8 mouse cellular contexts compared by ENCODE assay signal in the genomic region with DNA sequence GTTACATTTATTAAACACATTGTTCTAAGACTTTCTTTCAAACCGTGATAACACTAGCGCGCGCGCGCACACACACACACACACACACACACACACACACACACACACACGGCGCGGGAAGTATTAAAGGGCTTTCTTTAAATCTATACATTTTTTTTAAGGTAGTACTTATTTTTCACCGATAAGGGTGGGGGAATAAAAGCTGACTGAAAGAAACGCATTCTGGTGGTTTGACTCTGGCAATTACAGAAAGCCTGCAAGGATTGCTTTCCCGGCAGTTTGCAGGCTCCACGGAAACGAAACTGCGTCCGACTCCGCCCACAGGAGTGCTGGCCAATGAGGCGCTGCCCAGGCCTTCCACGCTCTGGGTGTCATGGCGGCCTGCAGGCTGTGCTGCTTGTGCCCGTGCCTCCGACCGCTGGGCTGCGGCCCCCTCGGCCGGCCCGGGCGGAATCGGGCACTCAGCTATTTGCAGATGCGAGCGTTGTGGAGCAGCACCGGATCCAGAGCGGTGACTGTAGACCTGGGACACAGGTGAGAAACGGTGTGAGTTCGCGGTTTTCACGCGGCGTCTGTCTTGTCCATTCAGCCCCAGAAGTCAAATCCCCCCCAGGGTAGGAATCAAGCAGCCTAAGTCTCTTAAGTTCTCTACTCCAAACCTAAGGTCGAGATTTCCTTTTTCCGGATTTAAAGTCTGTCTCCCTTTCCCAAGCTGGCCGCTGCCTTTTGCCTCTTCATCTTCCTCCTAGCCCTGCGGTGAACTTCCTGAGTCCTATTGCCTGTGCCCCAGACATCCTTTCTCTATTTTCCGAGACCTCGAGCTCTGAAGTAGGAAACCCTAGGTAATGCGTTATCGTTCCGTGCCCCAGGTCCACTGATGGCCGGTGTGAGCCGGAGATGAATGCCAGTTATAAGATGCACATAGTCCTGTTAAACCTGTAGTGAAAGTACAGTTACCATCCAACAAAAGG. TPM values are rescaled to one million over a fixed set of nuclear protein-coding genes. Genes with fewer than 3 reads are reported as not detected.
DNase-seq lines count a peak whose midpoint lies in the region; ATAC-seq and TF ChIP-seq lines count a peak whose summit lies in the region.

A gene (plus strand): TSS at position 360 of the 971 bp plus-strand sequence.

- peak; percentile 100 for ATAC-seq in cerebellum, adult (ENCODE audit: insufficient number of reproducible peaks, low FRiP score, low TSS enrichment)
- ATAC-seq in forebrain, embryonic 13.5 days: peak; percentile 100
- ATAC-seq in liver, postnatal 0 days: peak; percentile 100
- ATAC-seq in neural tube, embryonic 14.5 days (ENCODE audit: low read depth): peak; percentile 100

- DNase-seq in heart, postnatal 10 days: peak; percentile 94 to 95
- DNase-seq in large intestine, adult 2 months (ENCODE audit: low read depth, low spot score): peak; percentile 88
- peak; percentile 94 for DNase-seq in liver, postnatal 0 days
- DNase-seq in testis, postnatal 10 days (ENCODE audit: low spot score): peak; percentile 94

- no peak within 1 kb of the TSS for H3K27ac ChIP-seq in ES-Bruce4 (ENCODE audit: insufficient read depth, low read length)
- no peak within 1 kb of the TSS for H3K27ac ChIP-seq in forebrain, embryonic 13.5 days
- H3K27ac ChIP-seq in liver, postnatal 0 days (ENCODE audit: low read depth): peak within 1 kb of the TSS; percentile 44
- peak within 1 kb of the TSS; percentile 67 for H3K27ac ChIP-seq in neural tube, embryonic 14.5 days (ENCODE audit: low read depth, low read length)

- 0 out of 2 replicates have a peak, but pooled peaks cover 3% of the 10 kb centered on the region for H3K9me3 ChIP-seq in ES-Bruce4 (replicated peaks; ENCODE audit: control insufficient read depth, insufficient read depth, low read length, poor library complexity, severe bottlenecking)
- no peaks in the 10 kb centered on the region for H3K9me3 ChIP-seq in forebrain, embryonic 13.5 days (replicated peaks)
- no peaks in the 10 kb centered on the region for H3K9me3 ChIP-seq in liver, postnatal 0 days (ENCODE audit: low read length)
- no peaks in the 10 kb centered on the region for H3K9me3 ChIP-seq in neural tube, embryonic 14.5 days (ENCODE audit: control insufficient read depth, low read length)

- H3K4me1 ChIP-seq in ES-Bruce4 (ENCODE audit: control insufficient read depth, insufficient read depth, low read length): no peaks in the 10 kb centered on the region
- H3K4me1 ChIP-seq in forebrain, embryonic 13.5 days: peaks cover 8% of the 10 kb centered on the region
- H3K4me1 ChIP-seq in liver, postnatal 0 days (ENCODE audit: insufficient read depth): peaks cover 4% of the 10 kb centered on the region; the same call in 1 of the 2 replicates
- H3K4me1 ChIP-seq in neural tube, embryonic 14.5 days (ENCODE audit: control insufficient read depth, insufficient read depth, low read length): peaks cover 4% of the 10 kb centered on the region

- TF ChIP-seq CTCF in ES-Bruce4 (IDR thresholded peaks at IDR 0.05; ENCODE audit: low read depth, low read length): no peak
- TF ChIP-seq CTCF in liver, postnatal 0 days (IDR thresholded peaks at IDR 0.05; ENCODE audit: low read depth): 0 out of 2 replicates have a peak, but pooled peaks have one; percentile 8

- H3K36me3 ChIP-seq in ES-Bruce4 (ENCODE audit: control insufficient read depth, insufficient read depth, low read length, poor library complexity, severe bottlenecking): peaks cover 14% of the 10 kb centered on the region
- H3K36me3 ChIP-seq in forebrain, embryonic 13.5 days (ENCODE audit: poor library complexity, severe bottlenecking): peaks cover 14% of the 10 kb centered on the region
- H3K36me3 ChIP-seq in liver, postnatal 0 days (replicated peaks; ENCODE audit: insufficient read depth, low read length): peaks cover 11% of the 10 kb centered on the region
- 0 out of 2 replicates have a peak, but pooled peaks cover 6% of the 10 kb centered on the region for H3K36me3 ChIP-seq in neural tube, embryonic 14.5 days (ENCODE audit: control insufficient read depth, insufficient read depth, low read length)

- H3K27me3 ChIP-seq in ES-Bruce4 (ENCODE audit: control insufficient read depth, insufficient read depth, low read length, poor library complexity, severe bottlenecking): no peaks in the 10 kb centered on the region
- no peaks in the 10 kb centered on the region for H3K27me3 ChIP-seq in forebrain, embryonic 13.5 days
- no peaks in the 10 kb centered on the region for H3K27me3 ChIP-seq in liver, postnatal 0 days (ENCODE audit: insufficient read depth, low read length)
- no peaks in the 10 kb centered on the region for H3K27me3 ChIP-seq in neural tube, embryonic 14.5 days (ENCODE audit: control insufficient read depth, insufficient read depth, low read length)

- peak; percentile 63 for TF ChIP-seq POLR2A in ES-Bruce4 (IDR thresholded peaks at IDR 0.05; ENCODE audit: insufficient read depth, low read length)

- no peak for TF ChIP-seq EP300 in ES-Bruce4 (IDR thresholded peaks at IDR 0.05; ENCODE audit: insufficient read depth, low read depth, low read length)
- no peak for TF ChIP-seq EP300 in liver, postnatal 0 days (IDR thresholded peaks at IDR 0.05; ENCODE audit: low read depth)

- intact Hi-C loops in heart, postnatal 10 days (cut with DNase I): loop anchor here (5.0 to 10.0 kb wide), 2 partner anchors 316 to 518 kb away; no protein-coding TSS in a partner anchor

- peak within 1 kb of the TSS; percentile 97 for H3K4me3 ChIP-seq in ES-Bruce4 (ENCODE audit: low read depth, low read length)
- H3K4me3 ChIP-seq in forebrain, embryonic 13.5 days: peak within 1 kb of the TSS; percentile 73
- H3K4me3 ChIP-seq in liver, postnatal 0 days (ENCODE audit: low read depth, low read length): peak within 1 kb of the TSS; percentile 87
- H3K4me3 ChIP-seq in neural tube, embryonic 14.5 days (ENCODE audit: low read depth, low read length): peak within 1 kb of the TSS; percentile 84

- peak within 1 kb of the TSS; percentile 72 for H3K9ac ChIP-seq in ES-Bruce4 (ENCODE audit: low read depth, poor library complexity, severe bottlenecking)
- H3K9ac ChIP-seq in forebrain, embryonic 13.5 days: peak within 1 kb of the TSS; percentile 83
- H3K9ac ChIP-seq in liver, postnatal 0 days (replicated peaks): peak within 1 kb of the TSS; percentile 84
- H3K9ac ChIP-seq in neural tube, embryonic 14.5 days (replicated peaks; ENCODE audit: low read depth, low read length): peak within 1 kb of the TSS; percentile 80

- WGBS in forebrain, embryonic 13.5 days: 4% methylated on average over 50 of the region's 50 CpGs
- WGBS in large intestine, adult 2 months: under 1% methylated on average over 50 of the region's 50 CpGs
- WGBS in liver, postnatal 0 days (ENCODE audit: insufficient replicate concordance): 3% methylated on average over 50 of the region's 50 CpGs
- 5% methylated on average over 50 of the region's 50 CpGs for WGBS in neural tube, embryonic 14.5 days

- H3K4me2 ChIP-seq in forebrain, embryonic 13.5 days: peak within 1 kb of the TSS; percentile 76
- H3K4me2 ChIP-seq in liver, postnatal 0 days (ENCODE audit: low read depth, low read length): peak within 1 kb of the TSS; percentile 85
- peak within 1 kb of the TSS; percentile 83 for H3K4me2 ChIP-seq in neural tube, embryonic 14.5 days (ENCODE audit: low read depth, low read length)

RNA-seq across cellular contexts. Expression of the gene that starts here (rescaled TPM):
- 72.3 and 76.5 TPM in 2 replicates for polyA plus RNA-seq in ES-Bruce4 (2011; ENCODE audit: insufficient read depth, insufficient read length, low read depth, missing spikeins)
- 30.4 and 31.5 TPM in 2 replicates for polyA plus RNA-seq in forebrain, embryonic 13.5 days (2015; fragmentation: Nextera tagmentation; extraction: Ambion mirVana)
- 10 to 100 TPM; 27.9 to 30.4 TPM for total RNA-seq in heart, postnatal 10 days (2021)
- polyA plus RNA-seq in large intestine, adult 2 months (2012; rRNA removed): 8.0 and 11.6 TPM in 2 replicates
- 14.3 and 15.9 TPM in 2 replicates for polyA plus RNA-seq in liver, postnatal 0 days (2015; fragmentation: Nextera tagmentation; extraction: Ambion mirVana)
- 28.2 and 28.3 TPM in 2 replicates for polyA plus RNA-seq in neural tube, embryonic 14.5 days (2014; fragmentation: Nextera tagmentation; extraction: Ambion mirVana)

Comparison
In these comparisons a context has a peak if more than half of its experiments do, and no peak if none do; other contexts are left out.
1. H3K27ac ChIP-seq: peak in liver, postnatal 0 days (single experiment) and neural tube, embryonic 14.5 days (single experiment); none in ES-Bruce4 (single experiment) and forebrain, embryonic 13.5 days (single experiment).
2. Peak in every context shown above with its lines, with median percentiles within 50 percentile points of each other: H3K4me3 ChIP-seq, H3K9ac ChIP-seq, ATAC-seq, H3K4me2 ChIP-seq and DNase-seq.